Mouse (Mus musculus) thymus, postnatal 10 days (tissue): ENCODE data around the gene Wscd1.
"Not testable (repeated sequence)": the region's sequence is repeated elsewhere in the genome, so short reads cannot be mapped to it uniquely, and the experiment has no call there.

Experiments
- DNase-seq, 2 experiments: peaks; one replicate each; pipeline ENCODE4 v3.0.0; 2021; ENCODE audit warnings: low spot score in 2 of 2

The Wscd1 gene

DNA sequence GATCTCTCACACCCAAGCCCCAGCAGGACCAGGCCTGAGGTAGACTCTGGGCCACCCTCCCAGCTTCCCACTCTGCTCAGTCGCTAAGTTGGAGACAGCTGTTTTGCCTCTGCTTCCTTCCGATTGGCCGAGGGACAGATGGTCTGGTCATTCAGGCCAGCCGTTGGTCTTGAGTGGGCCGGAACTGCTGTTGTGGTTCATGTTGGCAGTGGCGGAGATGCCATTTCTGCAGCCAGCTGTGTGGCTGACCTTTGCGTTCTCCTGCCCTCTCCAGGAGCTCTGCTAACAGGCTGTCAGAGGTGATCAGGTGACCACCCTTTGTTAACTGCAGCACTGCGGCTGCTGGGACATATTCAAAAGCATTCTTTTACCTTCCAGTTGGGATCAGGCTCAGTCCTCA lies 20.0 kb downstream of the Wscd1 start:
- no peak for DNase-seq

DNA sequence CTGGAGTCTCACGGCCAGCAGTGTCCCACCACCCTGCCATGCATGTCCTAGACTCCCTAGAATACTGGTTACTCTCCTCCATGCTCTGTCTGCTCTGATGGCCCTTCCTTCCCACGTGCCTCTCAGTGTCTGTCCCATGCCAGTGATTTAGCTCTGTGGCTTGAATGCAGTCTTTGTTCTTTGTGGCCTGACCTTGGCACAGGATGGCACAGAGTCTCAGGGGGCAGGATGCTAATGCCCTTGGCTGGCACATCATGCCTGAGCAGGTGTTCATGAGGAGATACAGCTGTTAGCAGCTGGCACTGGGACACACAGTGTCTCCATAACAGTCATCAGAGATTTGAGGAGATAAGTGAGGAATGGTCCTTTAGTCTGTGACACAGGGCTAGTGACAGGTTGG lies 20.8 kb downstream of the Wscd1 start:
- no peak for DNase-seq

DNA sequence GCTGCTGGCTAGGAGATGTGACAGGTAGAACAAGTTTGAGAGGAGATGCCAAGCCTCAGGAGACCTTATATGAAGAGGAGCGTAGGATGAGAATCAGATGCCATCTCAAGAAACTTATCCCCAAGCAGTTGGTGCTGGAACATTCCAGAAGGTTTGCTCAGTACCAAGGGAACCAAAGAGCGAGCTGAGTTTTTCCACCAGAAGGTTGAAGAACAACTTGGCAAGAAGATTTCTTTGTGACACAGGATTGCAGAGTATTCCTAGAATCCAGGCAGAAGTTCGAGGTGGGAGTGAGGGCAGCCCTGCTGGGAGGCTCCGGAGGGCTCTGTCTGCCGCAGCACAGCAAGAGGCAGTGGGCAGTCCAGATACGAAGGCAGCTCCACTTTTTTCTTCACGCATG lies 21.4 kb downstream of the Wscd1 start:
- no peak for DNase-seq

DNA sequence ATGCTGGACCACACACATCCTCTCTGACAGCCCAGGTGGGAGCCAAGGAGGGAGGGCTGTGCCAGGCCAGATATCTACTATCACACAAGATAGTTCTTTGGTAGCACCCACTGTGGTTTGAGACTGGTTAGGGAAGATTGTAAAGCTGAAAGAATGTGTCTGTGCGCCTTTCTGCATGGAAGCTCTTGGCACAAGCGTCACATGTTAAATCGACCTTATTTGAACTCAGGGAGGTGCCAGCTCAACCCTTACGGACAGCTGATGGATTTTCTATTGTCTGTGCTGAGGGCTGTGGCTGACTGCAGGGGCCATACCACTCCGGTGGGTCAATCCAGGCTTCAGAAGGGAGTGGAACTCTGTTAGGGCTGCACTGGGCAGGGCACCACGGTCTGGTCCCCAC lies 22.3 kb downstream of the Wscd1 start:
- DNase-seq = no peak

DNA sequence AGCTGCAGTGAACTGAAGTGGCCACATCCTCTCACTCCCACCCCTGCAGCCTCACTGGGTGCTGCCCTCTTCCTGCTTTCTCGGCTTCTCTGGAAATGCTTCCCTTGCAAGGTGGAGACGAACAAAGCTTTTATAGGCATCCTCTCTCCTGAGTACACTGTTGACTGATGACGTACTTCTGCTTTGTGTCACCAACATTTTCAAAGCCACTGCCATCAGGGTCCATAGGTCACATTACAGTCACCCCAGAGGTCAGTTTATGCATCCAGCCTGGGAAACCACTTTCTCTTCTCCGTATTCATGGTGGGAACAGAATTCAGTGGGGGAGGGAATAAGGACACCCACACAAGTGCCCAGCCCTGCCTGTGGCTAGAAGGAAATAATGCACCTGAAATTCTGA lies 23.1 kb downstream of the Wscd1 start:
- DNase-seq = no peak

DNA sequence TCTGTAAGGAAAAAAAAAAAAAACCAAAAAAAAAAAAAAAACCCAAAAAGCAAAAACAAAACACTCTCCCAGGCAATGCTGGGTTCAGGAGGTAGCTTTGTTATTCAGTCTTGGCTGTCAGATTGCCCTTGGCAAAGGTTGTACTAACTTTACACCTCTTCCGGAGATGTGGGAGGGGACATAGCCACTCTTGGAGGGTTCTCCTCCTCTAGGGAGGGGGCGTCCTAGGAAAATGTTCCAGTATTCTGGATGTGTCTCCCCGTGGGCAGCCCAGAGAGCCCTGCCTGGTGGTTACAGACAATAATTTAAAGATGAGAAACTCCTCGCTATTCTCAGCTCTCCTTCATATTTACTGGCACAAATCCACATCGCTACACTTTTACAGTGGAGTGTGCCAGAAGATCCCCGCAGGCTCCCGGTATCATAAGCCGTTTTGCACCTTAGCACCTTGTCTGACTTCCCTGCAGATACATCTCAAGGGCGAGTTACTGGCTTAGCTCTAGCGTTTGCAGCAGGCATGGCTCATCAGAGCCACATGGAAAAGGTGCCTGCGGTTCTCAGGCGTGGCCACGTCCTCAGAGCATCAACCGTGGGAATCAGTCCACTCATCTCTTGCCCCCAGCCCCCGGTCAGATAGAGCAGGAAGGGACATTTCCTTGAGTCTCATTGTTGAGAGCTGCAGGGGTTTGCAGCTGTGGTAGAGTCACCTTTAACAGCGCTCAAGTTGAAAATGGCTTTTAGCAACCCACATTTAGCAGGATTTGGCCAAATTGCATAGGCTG lies 24.5 kb downstream of the Wscd1 start:
- DNase-seq = no peak

DNA sequence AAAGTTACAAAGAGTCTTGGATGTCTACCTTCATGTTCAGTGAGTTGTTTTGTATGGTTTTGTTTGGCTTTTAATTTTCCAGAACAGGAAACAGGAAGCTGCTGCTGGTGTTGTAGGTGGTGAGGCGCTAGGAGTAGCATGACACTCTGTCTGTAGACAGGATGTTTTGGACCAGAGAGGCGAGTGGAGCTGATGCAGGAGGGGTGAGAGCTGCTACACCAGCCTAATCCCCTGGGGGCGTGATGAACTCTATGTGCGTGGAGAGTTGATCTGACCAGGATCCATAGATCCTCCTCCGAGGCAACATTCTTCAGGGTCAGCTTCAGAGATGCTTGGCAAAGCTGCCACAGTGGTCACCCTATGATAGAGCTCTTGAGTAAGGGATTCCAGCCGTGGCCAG lies 25.3 kb downstream of the Wscd1 start:
- DNase-seq = no peak

DNA sequence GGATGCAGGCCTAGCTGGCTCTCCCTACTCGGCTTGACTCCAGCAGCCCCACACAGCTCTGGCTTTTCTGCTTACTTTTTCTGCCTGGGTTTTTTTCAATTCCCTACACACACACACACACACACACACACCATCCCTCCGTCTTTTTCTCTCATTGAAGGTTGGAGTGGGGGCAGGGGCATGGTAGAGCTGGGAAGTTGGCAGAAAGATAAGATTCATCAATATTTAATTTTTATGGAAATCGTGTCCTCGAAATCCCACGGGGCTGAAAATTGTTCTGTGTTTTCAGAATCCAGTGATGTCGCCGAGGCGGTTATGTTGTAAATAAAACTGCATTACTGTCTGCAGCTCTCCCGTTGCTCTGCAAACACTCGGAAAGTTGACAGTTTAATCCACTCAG lies 29.9 kb downstream of the Wscd1 start:
- no peak for DNase-seq

DNA sequence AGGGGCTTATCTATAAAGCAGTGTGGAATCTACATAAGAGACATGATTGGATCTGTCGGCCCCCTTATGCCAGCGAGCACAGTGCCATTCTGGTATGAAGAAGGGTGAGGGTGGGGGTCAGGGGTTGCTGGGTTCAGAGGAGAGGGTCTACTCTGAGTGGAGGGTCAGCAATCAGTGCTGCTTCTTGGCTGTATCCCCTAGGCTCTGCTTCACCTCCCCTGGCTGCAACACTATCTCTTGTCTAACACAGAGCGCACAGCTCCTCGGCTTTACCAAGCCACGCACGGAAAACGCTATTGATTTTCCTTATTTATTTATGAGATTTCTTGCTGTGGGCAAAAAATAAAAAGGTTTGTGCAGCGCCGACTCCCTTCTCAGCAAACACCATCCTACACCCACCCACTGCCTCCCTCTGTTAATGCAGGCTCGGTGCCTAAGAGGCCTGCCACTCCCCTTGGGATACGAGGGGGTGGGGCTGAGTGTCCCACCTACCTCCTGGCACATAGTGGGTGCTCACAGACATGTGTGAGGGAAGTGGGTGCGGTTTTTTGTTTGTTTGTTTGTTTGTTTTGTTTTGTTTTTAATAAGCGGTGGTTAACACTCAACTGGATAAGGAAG lies 32.1 kb downstream of the Wscd1 start:
- DNase-seq = no peak

DNA sequence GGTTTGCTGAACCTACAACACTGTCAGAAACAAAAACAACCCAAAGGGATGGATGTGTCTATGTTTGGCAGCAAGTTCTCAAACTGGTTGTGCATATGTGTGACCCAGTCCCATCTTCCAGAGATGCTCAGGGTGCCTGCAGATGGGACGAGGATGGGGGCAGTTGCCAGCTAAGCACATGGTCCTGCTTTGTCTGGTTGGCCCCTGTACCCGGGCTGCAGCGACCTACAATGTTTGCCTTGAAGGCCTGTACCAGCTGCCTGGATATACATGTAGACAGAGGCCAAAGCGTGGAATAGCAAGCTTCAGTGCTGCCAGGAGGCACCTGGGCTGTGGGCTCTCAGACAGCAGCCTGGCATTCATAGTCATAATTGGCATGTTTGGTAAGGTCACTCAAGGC lies 35.8 kb downstream of the Wscd1 start:
- DNase-seq = no peak

DNA sequence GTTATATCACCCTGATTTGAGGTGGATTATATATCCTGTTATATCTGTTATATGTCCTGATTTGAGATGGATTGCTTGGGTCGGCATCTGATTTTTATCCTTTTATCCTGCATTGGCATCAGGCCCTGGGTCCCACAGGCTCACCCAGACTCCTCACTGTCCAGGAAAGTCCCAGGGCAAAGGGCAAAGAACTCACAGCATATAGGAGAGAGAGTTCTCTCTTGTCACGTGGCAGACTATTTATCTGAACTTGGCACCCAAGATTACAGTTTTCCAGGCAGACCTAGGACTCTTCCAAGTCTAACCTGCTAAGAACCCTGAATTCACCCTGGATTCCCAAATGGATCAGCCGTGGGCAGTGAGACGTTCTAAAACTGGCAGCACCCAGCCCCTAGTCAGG lies 38.5 kb downstream of the Wscd1 start:
- DNase-seq = no peak

DNA sequence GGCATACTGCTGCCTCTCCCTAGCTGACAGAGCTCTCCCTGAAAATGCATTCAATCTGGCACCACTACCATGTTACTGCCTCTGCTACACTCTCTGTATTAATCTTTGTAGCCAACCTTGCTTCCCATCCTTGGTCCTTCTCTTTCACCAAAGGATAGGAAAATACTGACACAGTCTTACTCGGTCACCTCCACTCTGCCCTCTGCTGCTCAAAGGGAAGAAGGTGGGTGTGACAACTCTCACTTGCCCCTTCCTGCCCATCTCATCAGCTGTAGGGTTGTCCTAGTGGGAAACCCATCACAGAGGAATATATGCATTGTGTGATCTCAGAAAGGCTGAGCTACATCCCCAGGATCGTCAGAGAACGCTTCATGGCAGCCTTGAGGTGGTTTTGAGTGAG lies 40.5 kb downstream of the Wscd1 start:
- DNase-seq = no peak

DNA sequence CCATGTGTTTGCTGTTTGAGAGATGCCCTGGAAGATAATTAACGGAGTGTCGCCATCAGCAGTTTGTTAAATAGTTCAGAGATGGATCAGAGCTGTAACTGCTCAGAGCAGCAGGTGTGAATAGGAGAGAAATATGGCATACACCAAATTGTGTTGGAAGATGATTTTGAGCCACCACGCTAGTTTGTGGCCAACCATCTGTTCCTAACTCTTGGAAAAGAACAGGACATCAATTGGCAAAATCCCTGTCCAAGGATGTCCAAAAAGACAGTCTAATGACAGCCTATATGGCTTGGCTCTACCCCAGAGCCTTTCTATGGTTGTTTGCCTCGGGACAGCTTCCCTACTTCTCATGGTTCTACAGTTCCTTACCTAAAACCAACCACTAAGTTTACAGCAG lies 49.5 kb downstream of the Wscd1 start:
- no peak for DNase-seq

DNA sequence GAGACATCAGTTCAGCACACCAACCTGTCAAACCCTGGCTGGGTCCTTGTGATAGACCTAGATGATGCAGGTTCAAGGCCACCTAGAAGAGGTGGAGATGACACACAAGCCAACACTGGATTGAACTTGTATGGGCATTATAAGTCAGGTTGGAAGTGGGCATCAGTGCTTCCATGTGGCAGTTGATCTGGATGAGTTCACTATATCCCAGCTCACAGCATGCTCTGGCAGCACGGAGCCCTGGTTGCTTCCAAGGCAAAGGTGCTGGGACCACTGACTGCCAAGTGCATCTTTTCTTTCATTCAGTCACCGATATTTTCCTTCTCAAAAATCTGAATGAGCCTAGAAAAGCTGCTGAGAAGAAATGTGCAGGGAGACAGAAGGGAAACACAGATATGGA lies 58.8 kb downstream of the Wscd1 start:
- no peak for DNase-seq

DNA sequence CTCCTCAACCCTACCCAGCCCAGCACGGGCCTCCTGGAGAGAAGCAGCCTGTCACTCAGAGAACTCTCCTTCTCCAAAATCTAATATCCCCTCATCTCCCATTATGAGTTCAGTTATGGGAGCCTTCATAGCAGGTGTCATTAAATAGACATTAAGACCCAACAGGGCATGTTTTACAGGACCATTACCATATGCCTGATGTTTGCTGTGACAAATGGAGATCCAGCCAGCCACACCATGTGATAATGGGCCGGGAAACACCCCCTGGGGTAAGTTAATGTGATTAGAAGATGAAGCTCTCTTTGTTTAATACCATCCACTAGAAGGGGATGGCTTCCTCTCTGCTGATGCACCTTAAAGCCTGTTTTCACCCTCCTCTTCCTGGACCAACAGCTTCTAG lies 62.1 kb downstream of the Wscd1 start:
- DNase-seq = no peak

DNA sequence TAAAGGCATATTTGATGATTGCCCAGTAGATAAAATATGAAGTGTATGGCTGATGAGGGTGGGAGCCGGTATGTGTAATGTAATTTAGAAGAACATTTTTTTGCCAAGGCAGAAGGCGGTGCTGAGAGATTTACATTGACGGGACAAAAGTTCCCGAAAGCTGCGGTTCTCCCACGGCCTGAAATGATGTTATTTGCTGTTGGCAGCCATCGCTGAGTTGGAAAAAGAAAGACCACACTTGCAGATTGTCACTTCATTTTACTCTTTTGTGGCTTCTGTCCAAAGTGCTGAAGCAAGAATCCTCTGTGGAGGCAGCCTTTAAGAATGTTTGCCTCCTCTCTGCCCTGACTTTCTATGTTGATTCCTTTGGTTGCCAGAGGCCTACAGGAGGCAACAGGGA lies 63.2 kb downstream of the Wscd1 start:
- DNase-seq = no peak

DNA sequence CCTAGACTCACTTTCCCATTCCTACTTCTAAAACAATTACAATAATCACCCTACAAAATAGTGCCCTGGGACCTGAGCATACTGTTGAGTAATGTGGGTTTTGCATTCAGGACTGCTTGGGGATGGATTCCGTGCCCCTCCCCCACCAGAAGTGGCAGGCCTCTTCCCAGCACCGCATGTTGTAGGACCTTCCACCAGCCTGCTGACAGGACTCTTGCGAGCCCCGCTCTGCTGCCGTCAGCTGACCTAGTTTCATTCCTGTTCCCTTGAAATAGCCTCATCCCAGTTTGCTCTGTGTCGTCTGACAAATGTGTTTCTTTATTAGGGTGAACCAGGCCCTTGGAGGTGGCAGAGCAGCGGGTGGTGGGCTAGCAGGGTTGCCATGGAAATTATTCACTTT lies 64.8 kb downstream of the Wscd1 start:
- no peak for DNase-seq

DNA sequence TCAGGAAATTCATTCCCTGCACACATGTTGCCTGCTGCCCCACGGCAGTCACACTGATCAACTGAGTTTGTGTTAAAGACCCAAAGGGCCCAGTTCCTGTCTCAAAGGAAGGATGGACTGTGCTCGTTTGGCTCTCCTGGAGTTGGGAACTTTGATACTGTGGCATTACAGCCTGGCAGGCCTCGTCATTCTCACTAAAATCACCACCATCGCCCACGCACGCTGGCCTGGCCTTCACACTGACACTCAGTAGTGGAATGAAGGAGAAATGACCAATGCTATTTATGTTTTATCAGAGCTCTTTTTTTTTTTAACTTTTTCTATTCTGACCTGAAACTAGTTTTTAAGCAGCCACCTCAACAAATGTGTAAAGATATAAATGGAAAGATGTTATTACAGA lies 65.6 kb downstream of the Wscd1 start:
- DNase-seq = no peak

DNA sequence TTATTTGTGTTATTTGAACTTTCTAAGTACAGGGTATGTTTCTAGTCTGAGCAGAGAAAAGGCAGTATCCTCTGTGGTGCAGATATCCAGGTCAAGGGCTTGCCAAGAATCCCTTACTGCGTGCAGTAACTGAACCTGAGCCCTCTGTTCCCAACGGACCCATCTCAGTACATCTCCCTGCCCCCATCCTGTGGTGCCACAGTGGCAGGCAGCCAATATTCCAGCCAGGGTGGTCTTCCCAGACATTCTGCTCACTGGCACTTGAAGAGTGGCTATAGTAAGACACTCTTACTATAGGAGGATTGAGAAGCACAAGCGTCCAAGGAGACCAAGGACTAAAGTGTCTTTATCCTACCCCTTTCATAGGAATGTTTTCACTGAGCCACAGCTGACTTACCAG lies 67.2 kb downstream of the Wscd1 start:
- no peak for DNase-seq

DNA sequence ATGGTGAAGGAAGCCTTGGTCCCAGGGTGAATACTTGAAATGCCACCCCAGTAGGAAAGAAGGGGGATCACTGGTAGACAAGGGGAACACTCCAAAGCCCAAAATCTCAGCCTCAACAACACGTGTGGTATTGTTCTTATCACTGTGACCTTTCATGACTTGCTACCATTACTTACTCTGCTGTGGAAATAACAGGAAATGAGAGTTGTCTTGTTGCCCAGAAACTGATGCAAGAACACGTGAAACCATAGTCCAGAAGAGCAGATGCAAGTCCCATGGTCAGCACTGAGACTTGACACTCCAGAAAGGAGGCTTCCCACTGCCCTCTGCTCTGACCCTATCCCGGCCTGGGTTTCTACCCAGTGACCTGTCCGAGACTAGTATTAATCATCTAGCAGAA lies 67.6 kb downstream of the Wscd1 start:
- DNase-seq = no peak

DNA sequence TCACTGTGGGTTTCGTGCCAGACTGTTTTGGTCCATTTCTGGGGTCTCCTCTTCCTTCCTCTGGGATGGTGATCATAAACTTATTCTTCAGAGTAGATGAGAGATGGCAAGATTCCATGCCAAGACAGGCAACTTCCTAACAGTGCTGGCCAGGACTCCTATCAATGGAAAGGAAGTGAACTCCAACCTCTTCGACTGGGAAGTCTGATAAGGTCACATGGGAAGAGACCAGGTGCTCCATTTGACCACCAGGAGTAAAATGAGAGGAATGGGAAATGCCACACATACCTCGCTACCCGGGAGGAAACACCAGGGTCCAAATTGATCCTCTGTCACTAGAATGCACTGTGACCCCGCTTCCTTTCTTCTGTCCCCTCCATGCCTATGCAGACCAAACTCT lies 68.4 kb downstream of the Wscd1 start:
- DNase-seq = no peak

DNA sequence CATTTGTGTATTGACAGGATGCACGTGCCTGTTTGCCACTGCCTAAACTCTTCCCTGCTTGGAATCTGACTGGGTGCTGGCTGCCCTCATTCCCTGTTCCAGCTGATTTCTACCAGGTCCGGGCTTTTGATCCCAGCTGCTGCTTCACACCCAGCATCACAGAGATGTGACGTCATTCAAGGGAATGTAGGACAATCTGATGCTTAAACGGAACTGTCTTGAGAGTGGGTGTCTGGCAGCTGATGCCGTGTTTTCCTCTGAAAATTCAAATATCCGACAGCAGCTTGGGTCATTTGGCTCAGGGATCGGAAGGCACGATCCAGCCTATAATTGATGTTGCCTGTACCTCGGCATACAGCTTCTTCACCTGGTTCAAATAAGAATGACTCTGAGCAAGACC lies 70.2 kb downstream of the Wscd1 start:
- no peak for DNase-seq

DNA sequence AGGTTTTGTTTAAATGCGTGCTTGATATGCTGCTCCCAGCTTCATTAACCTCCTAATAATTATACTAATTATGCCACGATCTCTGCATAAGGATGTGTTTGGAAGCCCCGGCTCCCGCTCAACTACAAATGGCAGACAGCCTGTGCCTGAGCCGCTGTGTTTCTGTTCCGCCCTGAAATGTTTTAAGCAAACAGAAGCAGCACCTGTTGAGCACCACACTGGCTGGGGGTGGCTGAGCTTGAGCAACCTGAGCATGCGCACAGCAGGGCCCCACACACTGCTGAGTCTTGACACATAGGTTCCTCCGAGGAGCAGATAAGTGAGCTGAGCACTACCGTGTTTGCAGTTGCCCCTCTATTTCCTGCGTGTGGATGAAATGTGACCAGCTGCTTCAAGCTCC lies 71.1 kb downstream of the Wscd1 start:
- DNase-seq = no peak

DNA sequence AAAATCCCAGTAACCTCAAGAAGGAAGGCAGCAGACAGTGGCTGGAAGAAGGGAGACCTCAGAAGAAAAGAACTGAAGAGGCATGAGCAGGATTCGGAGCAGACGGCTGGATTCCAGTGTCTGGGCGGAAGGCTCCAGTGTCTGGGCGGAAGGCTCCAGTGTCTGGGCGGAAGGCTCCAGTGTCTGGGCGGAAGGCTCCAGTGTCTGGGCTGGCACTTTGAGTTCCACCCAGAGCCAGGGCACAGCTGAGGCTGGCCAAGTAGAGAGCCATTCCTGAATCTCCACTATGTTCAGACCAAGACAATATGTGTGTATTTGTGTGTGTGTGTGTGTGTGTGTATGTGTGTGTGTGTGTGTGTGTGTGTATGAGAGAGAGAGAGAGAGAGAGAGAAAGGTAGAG lies 71.8 kb downstream of the Wscd1 start:
- DNase-seq = not testable (repeated sequence)
